Mouse (Mus musculus) heart, postnatal 0 days (tissue): ENCODE results near the gene Kcnn4. TPM values are rescaled to one million over a fixed set of nuclear protein-coding genes. Genes with fewer than 3 reads are reported as not detected.

Experiments
- ATAC-seq: fragments of 200-750 bp; cut with Nextera tagmentation; 2 replicates; pipeline ENCODE4 v1.8.0; 2017; ENCODE audit warnings: low read depth, moderate number of reproducible peaks, moderate library complexity; ENCODE audit not compliant: insufficient read depth
- DNase-seq: peaks from one replicate; pipeline ENCODE4 v3.0.0-alpha.2; 2016; ENCODE audit warnings: low spot score
- H3K27ac ChIP-seq: fragments of 300-500 bp; sonication (generic); 2 replicates; pipeline ENCODE4 v1.5.1; 2014; ENCODE audit warnings: low read depth, mild to moderate bottlenecking
- H3K27me3 ChIP-seq: fragments of 300-500 bp; sonication (generic); 2 replicates; pipeline ENCODE4 v1.6.1; 2014; ENCODE audit warnings: low read length, mixed read lengths; ENCODE audit not compliant: control insufficient read depth, insufficient read depth
- H3K36me3 ChIP-seq: fragments of 300-500 bp; sonication (generic); replicated peaks from 2 replicates; pipeline ENCODE4 v1.6.1; 2014; ENCODE audit warnings: low read length, mixed read lengths; ENCODE audit not compliant: control insufficient read depth, insufficient read depth
- H3K4me1 ChIP-seq: fragments of 300-500 bp; sonication (generic); 2 replicates; pipeline ENCODE4 v1.6.1; 2014; ENCODE audit warnings: antibody characterized with exemption; ENCODE audit not compliant: control insufficient read depth, insufficient read depth
- H3K4me2 ChIP-seq: fragments of 300-500 bp; sonication (generic); 2 replicates; pipeline ENCODE4 v1.6.1; 2014; ENCODE audit warnings: low read depth, mild to moderate bottlenecking, low read length, moderate library complexity
- H3K4me3 ChIP-seq: fragments of 300-500 bp; sonication (generic); 2 replicates; pipeline ENCODE4 v1.5.1; 2014; ENCODE audit warnings: low read depth, low read length
- H3K9ac ChIP-seq: fragments of 300-500 bp; sonication (generic); replicated peaks from 2 replicates; pipeline ENCODE4 v1.6.1; 2014; ENCODE audit warnings: low read depth, low read length, mixed read lengths
- H3K9me3 ChIP-seq: fragments of 300-500 bp; sonication (generic); replicated peaks from 2 replicates; pipeline ENCODE4 v1.6.1; 2016; ENCODE audit warnings: low read length; ENCODE audit not compliant: control insufficient read depth
- CTCF ChIP-seq: IDR thresholded peaks from 2 replicates; pipeline ENCODE4 v1.5.1; 2016; ENCODE audit warnings: antibody characterized with exemption, control low read depth, low read depth
- EP300 ChIP-seq: IDR thresholded peaks from 2 replicates; pipeline ENCODE4 v1.6.1; 2016; ENCODE audit warnings: antibody characterized with exemption, low read depth
- WGBS: fragments of 180-500 bp; shearing (Covaris S2); extraction: QIAGEN DNeasy Blood & Tissue Kit; methylation state at CpG from one replicate; pipeline ENCODE4 v1.1.7; 2014; 5-methylcytosine and 5-hydroxymethylcytosine counted together
- polyA plus RNA-seq: library from polyadenylated mRNA; unstranded; fragments of >200 nt; fragmentation: Nextera tagmentation; extraction: Ambion mirVana; gene quantifications from 2 replicates; pipeline ENCODE4 v1.2.1, GENCODE M21; 2015
- total RNA-seq: library from RNA; depleted of rRNA; stranded (reverse); fragments of >200 nt; gene quantifications from 2 replicates; pipeline ENCODE4 v1.2.3, GENCODE M21; 2014; ENCODE audit warnings: low replicate concordance

Gene Kcnn4
- total and polyA plus RNA-seq, 2 experiments from 2014 or later = 0.69 to 0.98 TPM

DNA sequence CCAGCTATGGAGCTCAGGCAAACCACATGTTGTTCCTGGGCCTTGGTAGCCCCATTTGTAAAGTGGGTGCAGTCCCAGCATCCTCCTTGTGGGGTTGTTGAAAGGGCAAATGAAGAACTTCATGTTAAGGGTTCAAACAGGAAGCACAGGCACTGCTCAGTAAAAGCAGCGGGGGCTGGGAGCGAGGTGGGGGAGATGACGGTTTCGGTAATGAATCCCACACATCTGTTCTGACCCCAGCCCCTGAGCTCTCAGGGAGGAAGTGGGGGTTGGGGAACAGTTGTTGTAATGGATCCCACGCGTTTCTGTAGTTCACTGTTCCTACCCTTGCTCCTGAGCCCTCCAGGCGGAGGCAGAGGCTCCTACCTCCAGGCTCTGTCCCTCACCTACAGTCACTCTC lies 9.9 kb downstream of the Kcnn4 start:
- TF ChIP-seq CTCF (no peak), EP300 (no peak)
- H3K4me3 ChIP-seq = no peak overlapping the region
- H3K27me3 ChIP-seq = peaks cover 14% of the 10 kb centered on the region; the same call in 1 of the 2 replicates
- 48% methylated on average over 7 of the region's 7 CpGs for WGBS
- no peaks in the 10 kb centered on the region for H3K36me3 ChIP-seq
- H3K27ac ChIP-seq = no peak overlapping the region
- ATAC-seq (no peak), DNase-seq (no peak)
- H3K9me3 ChIP-seq = no peaks in the 10 kb centered on the region
- 0 out of 2 replicates have a peak, but pooled peaks cover 7% of the 10 kb centered on the region for H3K4me1 ChIP-seq
- H3K4me2 ChIP-seq = no peak overlapping the region
- H3K9ac ChIP-seq = no peak overlapping the region

GRCm38 (mm10) chr7:24380370-24380769 lies 10.3 kb downstream of the Kcnn4 start:
- Histone ChIP-seq H3K9ac (no peak overlapping the region), H3K27me3 (peaks cover 14% of the 10 kb centered on the region; the same call in 1 of the 2 replicates), H3K4me3 (no peak overlapping the region), H3K27ac (no peak overlapping the region), H3K4me1 (0 out of 2 replicates have a peak, but pooled peaks cover 7% of the 10 kb centered on the region), H3K9me3 (no peaks in the 10 kb centered on the region), H3K36me3 (no peaks in the 10 kb centered on the region), H3K4me2 (no peak overlapping the region)
- no peak for TF ChIP-seq CTCF
- TF ChIP-seq EP300 = no peak
- WGBS = 60% methylated on average over 2 of the region's 2 CpGs
- DNase-seq (no peak), ATAC-seq (no peak)

GRCm38 (mm10) chr7:24382730-24383372 lies 12.8 kb downstream of the Kcnn4 start:
- no peaks in the 10 kb centered on the region for H3K9me3 ChIP-seq
- peaks cover 9% of the 10 kb centered on the region; the same call in 1 of the 2 replicates for H3K27me3 ChIP-seq
- no peak for ATAC-seq
- no peak for TF ChIP-seq EP300
- TF ChIP-seq CTCF = no peak
- no peak for DNase-seq
- no peak overlapping the region for H3K4me3 ChIP-seq
- H3K9ac ChIP-seq = no peak overlapping the region
- WGBS = 72% methylated on average over 16 of the region's 16 CpGs
- H3K4me1 ChIP-seq = no peaks in the 10 kb centered on the region
- H3K4me2 ChIP-seq = no peak overlapping the region
- no peaks in the 10 kb centered on the region for H3K36me3 ChIP-seq
- no peak overlapping the region for H3K27ac ChIP-seq

DNA sequence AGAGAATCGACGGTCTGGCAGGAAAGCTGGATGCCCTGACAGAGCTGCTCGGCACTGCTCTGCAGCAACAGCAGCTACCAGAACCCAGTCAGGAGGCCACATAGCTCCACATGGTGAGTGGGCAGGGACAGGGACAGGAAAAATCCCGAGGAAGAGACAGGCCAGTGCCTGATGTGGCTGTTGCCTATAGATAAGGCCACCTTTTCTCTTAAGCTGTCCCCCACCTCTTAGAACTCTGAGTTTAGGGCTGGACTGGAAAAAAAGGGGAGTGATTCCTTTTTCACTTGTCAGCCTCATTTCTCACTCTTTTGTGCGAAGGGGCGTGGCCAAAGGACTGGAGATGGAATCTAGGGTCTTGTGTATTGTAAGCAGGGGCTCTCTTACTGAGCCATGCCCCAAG lies 14.0 kb downstream of the Kcnn4 start:
- no peaks in the 10 kb centered on the region for H3K36me3 ChIP-seq
- H3K9ac ChIP-seq = no peak overlapping the region
- no peak overlapping the region for H3K4me3 ChIP-seq
- no peaks in the 10 kb centered on the region for H3K4me1 ChIP-seq
- ATAC-seq (no peak), DNase-seq (no peak)
- no peaks in the 10 kb centered on the region for H3K9me3 ChIP-seq
- no peak for TF ChIP-seq CTCF
- no peak for TF ChIP-seq EP300
- 53% methylated on average over 6 of the region's 6 CpGs for WGBS
- no peak overlapping the region for H3K27ac ChIP-seq
- H3K27me3 ChIP-seq = peaks cover 9% of the 10 kb centered on the region; the same call in 1 of the 2 replicates
- no peak overlapping the region for H3K4me2 ChIP-seq

DNA sequence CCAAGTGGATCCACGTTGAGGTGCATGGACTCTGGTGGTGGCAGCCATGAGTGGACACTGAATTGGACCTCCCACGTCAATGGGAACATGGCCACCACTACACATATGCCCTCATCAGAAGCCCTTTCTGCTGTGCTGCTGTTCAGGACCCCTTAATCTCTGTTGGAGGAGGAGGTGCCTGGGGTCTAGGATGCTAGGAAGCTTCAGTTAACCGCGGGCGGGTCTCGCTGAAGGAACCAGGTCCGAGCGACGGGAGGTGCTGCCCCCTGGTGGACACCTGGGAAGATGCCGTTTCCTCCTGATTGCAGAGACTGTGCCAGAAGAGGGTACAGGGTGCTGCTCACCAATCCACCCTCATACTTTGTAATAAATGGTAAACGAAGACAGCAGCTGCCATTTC lies 14.8 kb downstream of the Kcnn4 start:
- no peaks in the 10 kb centered on the region for H3K9me3 ChIP-seq
- no peak overlapping the region for H3K9ac ChIP-seq
- H3K27ac ChIP-seq = no peak overlapping the region
- no peaks in the 10 kb centered on the region for H3K4me1 ChIP-seq
- H3K27me3 ChIP-seq = peaks cover 9% of the 10 kb centered on the region; the same call in 1 of the 2 replicates
- no peak for ATAC-seq
- H3K36me3 ChIP-seq = no peaks in the 10 kb centered on the region
- DNase-seq = no peak
- no peak overlapping the region for H3K4me3 ChIP-seq
- WGBS = 11% methylated on average over 11 of the region's 11 CpGs
- no peak overlapping the region for H3K4me2 ChIP-seq
- TF ChIP-seq CTCF (peak; percentile 74), EP300 (no peak)
